Mouse (Mus musculus) layer of hippocampus, adult 2 months (tissue): ENCODE measurements around the gene Stk36. TPM values are rescaled to one million over a fixed set of nuclear protein-coding genes. Genes with fewer than 3 reads are reported as not detected.

Source experiments
- DNase-seq, 2 experiments: peaks; one replicate each; pipeline ENCODE4 v3.0.0; 2022; ENCODE audit warnings: low spot score in 2 of 2
- H3K27ac ChIP-seq: fragments of 200-600 bp; 2 replicates; pipeline ENCODE4 v1.8.1; 2022
- H3K4me3 ChIP-seq: fragments of 200-600 bp; 2 replicates; pipeline ENCODE4 v1.8.1; 2022; ENCODE audit warnings: mild to moderate bottlenecking
- CTCF ChIP-seq: fragments of 200-600 bp; conservative IDR thresholded peaks from 2 replicates; pipeline ENCODE4 v1.8.1; 2022; ENCODE audit warnings: antibody characterized with exemption, mild to moderate bottlenecking, moderate library complexity
- microRNA-seq, 2 experiments: library from miRNA; unstranded; fragments of <30 nt; microRNA quantifications; one replicate each; pipeline ENCODE4 v1.2.0; 2021
- total RNA-seq, 2 experiments: library from RNA; stranded (reverse); gene quantifications; 2 replicates each; pipeline ENCODE4 v1.2.3; 2021

The Stk36 gene
- total RNA-seq, 2 experiments from 2014 or later = 3.3 to 5.6 TPM

GRCm38 (mm10) chr1:74626076-74626475 lies 24.8 kb downstream of the Stk36 start:
- TF ChIP-seq CTCF = no peak
- no peak overlapping the region for H3K27ac ChIP-seq
- DNase-seq = no peak
- H3K4me3 ChIP-seq = no peak overlapping the region

GRCm38 (mm10) chr1:74628001-74628400 lies 26.8 kb downstream of the Stk36 start:
- Histone ChIP-seq H3K4me3 (no peak overlapping the region), H3K27ac (no peak overlapping the region)
- DNase-seq = no peak
- no peak for TF ChIP-seq CTCF

GRCm38 (mm10) chr1:74632734-74633133 lies 31.5 kb downstream of the Stk36 start:
- Histone ChIP-seq H3K27ac (no peak overlapping the region), H3K4me3 (no peak overlapping the region)
- no peak for TF ChIP-seq CTCF
- DNase-seq = no peak

GRCm38 (mm10) chr1:74643524-74643923 lies 42.3 kb downstream of the Stk36 start:
- no peak for TF ChIP-seq CTCF
- DNase-seq = no peak
- Histone ChIP-seq H3K27ac (no peak overlapping the region), H3K4me3 (no peak overlapping the region)

GRCm38 (mm10) chr1:74643926-74644325 lies 42.7 kb downstream of the Stk36 start:
- peak; percentile 51 for TF ChIP-seq CTCF
- no peak overlapping the region for H3K4me3 ChIP-seq
- no peak overlapping the region for H3K27ac ChIP-seq
- DNase-seq = no peak

- Histone ChIP-seq H3K4me3 (peak within 1 kb of the TSS; percentile 90), H3K27ac (peak within 1 kb of the TSS; percentile 95)
- TF ChIP-seq CTCF = peak; percentile 73
- DNase-seq = peak; percentile 85 to 92
Observed at GRCm38 (mm10) chr1:74661448-74662195, 60.4 kb downstream of the Stk36 start, which contains the start of gene Ttll4. Ttll4 (plus strand) TSS chr1:74661745.

GRCm38 (mm10) chr1:74662253-74662865 lies 61.1 kb downstream of the Stk36 start:
- DNase-seq = no peak
- no peak for TF ChIP-seq CTCF
- peak overlapping the region; percentile 90 for H3K4me3 ChIP-seq
- H3K27ac ChIP-seq = peak overlapping the region; percentile 95

GRCm38 (mm10) chr1:74665153-74665552 lies 63.9 kb downstream of the Stk36 start:
- H3K4me3 ChIP-seq = no peak overlapping the region
- H3K27ac ChIP-seq = no peak overlapping the region
- peak in 1 of 2 experiments; percentile 13 for DNase-seq
- no peak for TF ChIP-seq CTCF

- no peak overlapping the region for H3K27ac ChIP-seq
- no peak for DNase-seq
- TF ChIP-seq CTCF = no peak
Observed at GRCm38 (mm10) chr1:74668371-74668770, 67.1 kb downstream of the Stk36 start.

GRCm38 (mm10) chr1:74672731-74673130 lies 71.5 kb downstream of the Stk36 start:
- DNase-seq = no peak
- H3K27ac ChIP-seq = no peak overlapping the region
- no peak overlapping the region for H3K4me3 ChIP-seq
- no peak for TF ChIP-seq CTCF

More at GRCm38 (mm10) chr1:74668371-74668770, 67.1 kb downstream of the Stk36 start:
- H3K4me3 ChIP-seq = no peak overlapping the region

GRCm38 (mm10) chr1:74676863-74677262 lies 75.6 kb downstream of the Stk36 start:
- DNase-seq = no peak
- TF ChIP-seq CTCF = no peak

GRCm38 (mm10) chr1:74677843-74678242 lies 76.6 kb downstream of the Stk36 start:
- TF ChIP-seq CTCF = no peak
- Histone ChIP-seq H3K27ac (no peak overlapping the region), H3K4me3 (no peak overlapping the region)
- DNase-seq = no peak

More at GRCm38 (mm10) chr1:74676863-74677262, 75.6 kb downstream of the Stk36 start:
- Histone ChIP-seq H3K27ac (no peak overlapping the region), H3K4me3 (no peak overlapping the region)

Small RNA genes within 50 kb of the gene (microRNA-seq; reads per million reads assigned to microRNA genes)
- 0 reads per million in 2 experiments for gene Gm25035

Other genes starting within 250 kb of the Stk36 start
- gene Catip, start 239.3 kb upstream of the Stk36 start, total RNA-seq = 1 to 10 TPM; 1.1 to 1.8 TPM
- gene Slc11a1, start 226.2 kb upstream of the Stk36 start, total RNA-seq = 1 to 10 TPM; 3.1 to 3.9 TPM
- gene Ctdsp1, start 209.9 kb upstream of the Stk36 start, total RNA-seq = 10 to 100 TPM; 26.4 to 28.8 TPM
- under 1 TPM; 0.49 to 0.72 TPM for gene Vil1, start 192.1 kb upstream of the Stk36 start, total RNA-seq
- 10 to 100 TPM; 21.9 to 24.0 TPM for gene Cnot9, start 95.4 kb upstream of the Stk36 start, total RNA-seq
- 10 to 100 TPM; 18.4 to 20.4 TPM for gene Plcd4, start 58.6 kb upstream of the Stk36 start, total RNA-seq
- 10 to 100 TPM; 22.9 to 23.4 TPM for gene Usp37, start 57.2 kb upstream of the Stk36 start, total RNA-seq
- 10 to 100 TPM; 30.7 to 30.8 TPM for gene Zfp142, start 13.2 kb upstream of the Stk36 start, total RNA-seq
- gene Bcs1l, start 13.2 kb upstream of the Stk36 start, total RNA-seq = 10 to 100 TPM; 23.7 to 24.8 TPM
- gene Rnf25, start within 50 bp of the Stk36 start, total RNA-seq = 10 to 100 TPM; 67.7 to 71.5 TPM
- 10 to 100 TPM; 23.9 to 24.5 TPM for gene Ttll4, start 60.3 kb downstream of the Stk36 start, total RNA-seq
- gene Cyp27a1, start 112.1 kb downstream of the Stk36 start, total RNA-seq = 1 to 10 TPM; 2.7 to 3.1 TPM
- gene Prkag3, start 147.8 kb downstream of the Stk36 start, total RNA-seq = not detected
- gene Wnt6, start 170.4 kb downstream of the Stk36 start, total RNA-seq = 1 to 10 TPM in 1 of 2 experiments, under 1 TPM in 1; 0.79 to 1.1 TPM
- gene Wnt10a, start 190.1 kb downstream of the Stk36 start, total RNA-seq = 1 to 10 TPM; 2.5 to 3.3 TPM